ENCODE assay signal across 14 mouse cellular contexts in genomic region chr2:171373016-171373415, GRCm38 (mm10).
"Had no signal": no experiment of that assay in that cellular context is flagged by ENCODE, and none has a peak within 500 bp of the region (broad histone marks: within the 10 kb centered on the region; RNA-seq: fewer than 3 reads in every experiment).

No protein-coding gene starts in this region.

- H3K4me2 ChIP-seq: liver, embryonic 12.5 days; midbrain, embryonic 12.5 days; neural tube, embryonic 13.5 days; neural tube, embryonic 15.5 days had no signal

- ATAC-seq: liver, embryonic 12.5 days; midbrain, embryonic 16.5 days had no signal

- H3K4me3 ChIP-seq: liver, embryonic 12.5 days; midbrain, embryonic 10.5 days; midbrain, embryonic 12.5 days; myocyte; neural tube, embryonic 13.5 days; neural tube, embryonic 15.5 days had no signal

- H3K27ac ChIP-seq: liver, embryonic 12.5 days; liver, embryonic 14.5 days; midbrain, embryonic 10.5 days; midbrain, embryonic 12.5 days; neural tube, embryonic 13.5 days; neural tube, embryonic 15.5 days had no signal

- H3K27me3 ChIP-seq: liver, embryonic 12.5 days; midbrain, embryonic 12.5 days; neural tube, embryonic 13.5 days; neural tube, embryonic 15.5 days had no signal

- H3K4me1 ChIP-seq: liver, embryonic 12.5 days; midbrain, embryonic 10.5 days; midbrain, embryonic 12.5 days; neural tube, embryonic 13.5 days; neural tube, embryonic 15.5 days had no signal

- H3K36me3 ChIP-seq: liver, embryonic 12.5 days; midbrain, embryonic 10.5 days; midbrain, embryonic 12.5 days; neural tube, embryonic 13.5 days; neural tube, embryonic 15.5 days had no signal

- H3K9me3 ChIP-seq: midbrain, embryonic 10.5 days; midbrain, embryonic 12.5 days; neural tube, embryonic 13.5 days; neural tube, embryonic 15.5 days had no signal

- H3K9ac ChIP-seq: liver, embryonic 12.5 days; liver, embryonic 14.5 days; midbrain, embryonic 12.5 days; neural tube, embryonic 13.5 days; neural tube, embryonic 15.5 days had no signal

- DNase-seq: midbrain, embryonic 14.5 days; retina, postnatal 1 day; spleen, adult 18-20 months; thymus, adult 18-20 months; thymus, postnatal 14 days; thymus, postnatal 36 days had no signal
